Mouse (Mus musculus) ES-Bruce4 (cell line): ENCODE results near the gene Card14. TPM values are rescaled to one million over a fixed set of nuclear protein-coding genes. Genes with fewer than 3 reads are reported as not detected.

ENCODE experiments used
- H3K27ac ChIP-seq: 2 replicates; pipeline ENCODE4 v1.5.1; 2012; ENCODE audit warnings: low read length, inconsistent platforms; ENCODE audit not compliant: insufficient read depth
- H3K27me3 ChIP-seq: 2 replicates; pipeline ENCODE4 v1.6.1; 2012; ENCODE audit warnings: mild to moderate bottlenecking, low read length, inconsistent platforms; ENCODE audit not compliant: control insufficient read depth, poor library complexity, insufficient read depth, severe bottlenecking
- H3K36me3 ChIP-seq: 2 replicates; pipeline ENCODE4 v1.6.1; 2012; ENCODE audit warnings: inconsistent platforms, mild to moderate bottlenecking, low read length, moderate library complexity; ENCODE audit not compliant: control insufficient read depth, poor library complexity, insufficient read depth, severe bottlenecking
- H3K4me1 ChIP-seq: one replicate; pipeline ENCODE4 v1.8.1; 2011; ENCODE audit warnings: low read length; ENCODE audit not compliant: control insufficient read depth, insufficient read depth
- H3K4me3 ChIP-seq: 2 replicates; pipeline ENCODE4 v1.5.1; 2011; ENCODE audit warnings: low read depth, mild to moderate bottlenecking, low read length
- H3K9ac ChIP-seq: 2 replicates; pipeline ENCODE4 v1.6.1; 2012; ENCODE audit warnings: low read depth, mild to moderate bottlenecking, inconsistent platforms; ENCODE audit not compliant: poor library complexity, severe bottlenecking
- H3K9me3 ChIP-seq: replicated peaks from 2 replicates; pipeline ENCODE4 v1.6.1; 2012; ENCODE audit warnings: mild to moderate bottlenecking, low read length, inconsistent platforms; ENCODE audit not compliant: control insufficient read depth, poor library complexity, insufficient read depth, severe bottlenecking
- CTCF ChIP-seq: IDR thresholded peaks from one replicate; pipeline ENCODE4 v1.8.1; 2011; ENCODE audit warnings: low read depth, low read length
- EP300 ChIP-seq: IDR thresholded peaks from 2 replicates; pipeline ENCODE4 v1.6.1; 2011; ENCODE audit warnings: low read depth, low read length; ENCODE audit not compliant: insufficient read depth
- POLR2A ChIP-seq: IDR thresholded peaks from one replicate; pipeline ENCODE4 v1.8.1; 2011; ENCODE audit warnings: low read length; ENCODE audit not compliant: insufficient read depth
- polyA plus RNA-seq: library from polyadenylated mRNA; stranded (reverse); fragments of >200 nt; gene quantifications from 2 replicates; pipeline ENCODE4 v1.2.4, GENCODE M21; 2011; ENCODE audit warnings: low read depth; ENCODE audit not compliant: missing spikeins, insufficient read depth, insufficient read length

The Card14 gene
- polyA plus RNA-seq, 1 experiment, result not detected

GRCm38 (mm10) chr11:119330592-119330991 lies 23.0 kb downstream of the Card14 start:
- Histone ChIP-seq H3K9me3 (no peaks in the 10 kb centered on the region), H3K36me3 (no peaks in the 10 kb centered on the region), H3K4me3 (no peak overlapping the region), H3K27me3 (no peaks in the 10 kb centered on the region), H3K9ac (no peak overlapping the region), H3K27ac (no peak overlapping the region), H3K4me1 (no peaks in the 10 kb centered on the region)
- TF ChIP-seq EP300 (no peak), CTCF (no peak), POLR2A (no peak)

DNA sequence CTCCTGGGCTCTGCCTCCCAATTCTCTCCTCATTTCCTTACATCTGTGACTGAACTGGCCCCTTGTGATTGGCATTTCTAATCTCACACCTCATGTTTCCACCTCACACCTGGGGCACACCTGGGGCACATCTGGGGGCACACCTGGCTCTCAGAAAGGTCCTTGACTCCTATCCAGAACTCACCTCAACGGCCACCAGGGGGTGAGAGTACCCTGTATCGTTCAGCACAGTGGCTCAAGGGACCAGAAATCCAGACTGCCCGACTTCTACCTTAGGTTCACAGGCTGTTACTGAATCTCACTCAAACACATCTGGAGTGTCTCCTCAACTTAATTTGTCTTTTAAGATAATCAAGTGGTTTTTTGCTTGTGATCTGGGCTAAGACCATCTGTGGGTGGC lies 24.4 kb downstream of the Card14 start:
- no peak overlapping the region for H3K4me3 ChIP-seq
- no peaks in the 10 kb centered on the region for H3K9me3 ChIP-seq
- H3K36me3 ChIP-seq, result no peaks in the 10 kb centered on the region
- H3K4me1 ChIP-seq, result no peaks in the 10 kb centered on the region
- TF ChIP-seq EP300, result no peak
- no peak for TF ChIP-seq POLR2A
- TF ChIP-seq CTCF, result peak; percentile 21
- H3K27me3 ChIP-seq, result no peaks in the 10 kb centered on the region
- H3K9ac ChIP-seq, result no peak overlapping the region
- no peak overlapping the region for H3K27ac ChIP-seq

GRCm38 (mm10) chr11:119338271-119339059 lies 30.9 kb downstream of the Card14 start:
- TF ChIP-seq CTCF (no peak), EP300 (no peak), POLR2A (no peak)
- no peak overlapping the region for H3K9ac ChIP-seq
- H3K36me3 ChIP-seq, result no peaks in the 10 kb centered on the region
- H3K9me3 ChIP-seq, result no peaks in the 10 kb centered on the region
- no peaks in the 10 kb centered on the region for H3K4me1 ChIP-seq
- no peak overlapping the region for H3K4me3 ChIP-seq
- no peak overlapping the region for H3K27ac ChIP-seq
- H3K27me3 ChIP-seq, result no peaks in the 10 kb centered on the region

DNA sequence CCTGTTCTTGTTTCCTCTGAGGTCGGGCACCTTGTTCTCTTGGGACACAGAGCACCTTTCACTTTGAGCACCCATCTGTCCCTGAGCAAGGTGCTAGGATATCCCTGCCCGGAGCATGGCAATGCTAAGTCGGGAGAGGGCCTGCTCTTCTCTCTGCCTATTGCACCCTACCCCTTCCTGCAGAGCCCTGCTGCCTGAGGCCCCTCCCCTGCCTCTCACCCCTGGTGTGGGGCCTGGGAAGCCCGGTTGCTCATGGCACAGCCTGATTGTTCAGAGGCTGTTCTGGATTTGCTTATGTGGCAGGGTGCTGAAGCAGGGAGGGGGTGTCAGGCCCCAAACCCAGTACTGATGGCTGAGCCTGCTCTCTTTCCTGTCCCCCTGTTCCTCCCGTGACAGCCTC lies 31.6 kb downstream of the Card14 start:
- Histone ChIP-seq H3K27ac (no peak overlapping the region), H3K9ac (no peak overlapping the region)

DNA sequence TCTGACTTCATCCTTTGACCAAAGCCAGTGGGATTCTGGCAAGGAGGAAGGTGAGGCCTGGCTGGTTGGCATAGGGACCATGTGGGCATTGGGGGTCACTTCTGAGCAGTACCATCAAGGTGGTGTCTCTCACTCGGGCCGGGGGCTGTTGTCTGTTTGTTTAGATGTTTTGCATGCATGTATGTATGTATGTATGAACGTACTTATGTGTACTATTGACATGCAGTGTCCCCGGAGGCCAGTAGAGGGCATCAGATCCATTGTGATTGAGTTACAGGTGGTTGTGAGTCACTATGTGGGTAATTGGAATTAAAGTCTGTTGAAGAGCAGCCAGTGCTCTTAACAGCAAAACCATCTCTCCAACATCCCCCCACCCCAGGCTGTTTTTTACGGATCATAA lies 32.1 kb downstream of the Card14 start:
- Histone ChIP-seq H3K4me3 (no peak overlapping the region), H3K9ac (no peak overlapping the region), H3K9me3 (no peaks in the 10 kb centered on the region), H3K27ac (no peak overlapping the region), H3K4me1 (no peaks in the 10 kb centered on the region), H3K36me3 (no peaks in the 10 kb centered on the region), H3K27me3 (no peaks in the 10 kb centered on the region)
- no peak for TF ChIP-seq EP300
- TF ChIP-seq POLR2A, result no peak
- no peak for TF ChIP-seq CTCF

More for the DNA sequence above, 31.6 kb downstream of the Card14 start:
- H3K9me3 ChIP-seq, result no peaks in the 10 kb centered on the region
- H3K27me3 ChIP-seq, result no peaks in the 10 kb centered on the region
- no peaks in the 10 kb centered on the region for H3K36me3 ChIP-seq
- H3K4me3 ChIP-seq, result no peak overlapping the region
- TF ChIP-seq POLR2A (no peak), CTCF (no peak), EP300 (no peak)
- no peaks in the 10 kb centered on the region for H3K4me1 ChIP-seq

- no peaks in the 10 kb centered on the region for H3K36me3 ChIP-seq
- TF ChIP-seq EP300, result no peak
- no peak for TF ChIP-seq POLR2A
- TF ChIP-seq CTCF, result no peak
- H3K9me3 ChIP-seq, result no peaks in the 10 kb centered on the region
- H3K27me3 ChIP-seq, result no peaks in the 10 kb centered on the region
- H3K27ac ChIP-seq, result no peak overlapping the region
- H3K4me3 ChIP-seq, result no peak overlapping the region
- no peaks in the 10 kb centered on the region for H3K4me1 ChIP-seq
- H3K9ac ChIP-seq, result no peak overlapping the region
Measured at GRCm38 (mm10) chr11:119344178-119344577, 36.6 kb downstream of the Card14 start.
